Mouse (Mus musculus) ES-Bruce4 (cell line): ENCODE data around the gene Lca5.

ENCODE experiments used
- CTCF ChIP-seq: IDR thresholded peaks from one replicate; pipeline ENCODE4 v1.8.1; 2011; ENCODE audit warnings: low read depth, low read length
- EP300 ChIP-seq: IDR thresholded peaks from 2 replicates; pipeline ENCODE4 v1.6.1; 2011; ENCODE audit warnings: low read depth, low read length; ENCODE audit not compliant: insufficient read depth

GRCm38 (mm10) chr9:83350613-83351012 is 90.3 kb downstream of the Lca5 start:
- TF ChIP-seq CTCF (no peak), EP300 (no peak)
